In genomic region chr3:96268051-96268775, GRCm38 (mm10) we compare ENCODE assay signal across 7 mouse cellular contexts. TPM values are rescaled to one million over a fixed set of nuclear protein-coding genes. Genes with fewer than 3 reads are reported as not detected.
DNase-seq lines count a peak whose midpoint lies in the region; ATAC-seq lines count a peak whose summit lies in the region.

TSS of gene Hist2h3b (plus strand) at chr3:96268654.

- intact Hi-C loops in left cerebral cortex, postnatal 36 days (cut with DNase I), result loop anchor here (10.0 kb wide), 1 partner anchor 203 kb away; no protein-coding TSS in a partner anchor

- H3K36me3 ChIP-seq in intestine, embryonic 16.5 days (ENCODE audit: control insufficient read depth, insufficient read depth, low read length), result no peaks in the 10 kb centered on the region
- H3K36me3 ChIP-seq in midbrain, embryonic 10.5 days, result no peaks in the 10 kb centered on the region

- H3K4me1 ChIP-seq in intestine, embryonic 16.5 days (ENCODE audit: control insufficient read depth, insufficient read depth, low read length), result peaks cover 16% of the 10 kb centered on the region
- H3K4me1 ChIP-seq in midbrain, embryonic 10.5 days, result peaks cover 30% of the 10 kb centered on the region

- peak within 1 kb of the TSS; percentile 91 for H3K4me2 ChIP-seq in intestine, embryonic 16.5 days (ENCODE audit: low read depth, low read length)

- ATAC-seq in intestine, embryonic 16.5 days, result peak; percentile 79

- no peaks in the 10 kb centered on the region for H3K27me3 ChIP-seq in intestine, embryonic 16.5 days (replicated peaks; ENCODE audit: control insufficient read depth, insufficient read depth, low read length)
- no peaks in the 10 kb centered on the region for H3K27me3 ChIP-seq in midbrain, embryonic 10.5 days (ENCODE audit: low read depth, poor library complexity, severe bottlenecking)

- peak within 1 kb of the TSS; percentile 58 for H3K4me3 ChIP-seq in intestine, embryonic 16.5 days (ENCODE audit: low read length)
- peak within 1 kb of the TSS; percentile 68 for H3K4me3 ChIP-seq in midbrain, embryonic 10.5 days

- peak within 1 kb of the TSS; percentile 92 for H3K27ac ChIP-seq in intestine, embryonic 16.5 days (ENCODE audit: low read length)
- H3K27ac ChIP-seq in midbrain, embryonic 10.5 days (replicated peaks), result peak within 1 kb of the TSS; percentile 96

- peak within 1 kb of the TSS; percentile 68 for H3K9ac ChIP-seq in intestine, embryonic 16.5 days (ENCODE audit: low read depth, low read length)

- H3K9me3 ChIP-seq in intestine, embryonic 16.5 days (ENCODE audit: control insufficient read depth, low read length), result no peaks in the 10 kb centered on the region
- no peaks in the 10 kb centered on the region for H3K9me3 ChIP-seq in midbrain, embryonic 10.5 days (replicated peaks)

- peak; percentile 74 for DNase-seq in adrenal gland, adult 8-10 months
- peak; percentile 78 for DNase-seq in embryo, embryonic 11.5 days (ENCODE audit: low read depth, low spot score)
- DNase-seq in gastrocnemius, postnatal 4 days (ENCODE audit: low spot score in 2 of 2), result peak; percentile 58 to 78
- DNase-seq in left cerebral cortex, postnatal 36 days (ENCODE audit: low spot score in 2 of 2), result peak; percentile 85 to 88
- DNase-seq in midbrain, embryonic 10.5 days (ENCODE audit: low spot score), result peak; percentile 81
- DNase-seq in skeletal muscle tissue, adult 2 months (ENCODE audit: low read depth, low spot score), result peak; percentile 93

- 19% methylated on average over 28 of the region's 30 CpGs for WGBS in intestine, embryonic 16.5 days
- WGBS in midbrain, embryonic 10.5 days, result 26% methylated on average over 30 of the region's 30 CpGs

RNA-seq across cellular contexts. Expression of gene Hist2h3b, which starts in this region (rescaled TPM):
- 100 to 1,000 TPM in 1 of 4 experiments, 10 to 100 TPM in 3; 50.3 to 108 (median 73.7) TPM for total RNA-seq in adrenal gland, adult 8-10 months (2022)
- 100 to 1,000 TPM; 677 to 879 TPM for total RNA-seq in gastrocnemius, postnatal 4 days (2021)
- 21.2 and 30.8 TPM in 2 replicates for polyA plus RNA-seq in intestine, embryonic 16.5 days (2015; fragmentation: Nextera tagmentation; extraction: Ambion mirVana)
- 10 to 100 TPM; 60.7 to 62.3 TPM for total RNA-seq in left cerebral cortex, postnatal 36 days (2021)
- 49.5 and 57.2 TPM in 2 replicates for polyA plus RNA-seq in midbrain, embryonic 10.5 days (2016; fragmentation: Nextera tagmentation; extraction: Ambion mirVana)

Comparison
In these comparisons a context has a peak if more than half of its experiments do, and no peak if none do; other contexts are left out.
1. Peak in every context shown above with its lines: DNase-seq, ATAC-seq, H3K4me3 ChIP-seq and H3K27ac ChIP-seq.
2. RNA of gene Hist2h3b (total RNA-seq): 677 to 879 TPM in gastrocnemius, postnatal 4 days; 50.3 to 108 TPM in adrenal gland, adult 8-10 months and 60.7 to 62.3 TPM in left cerebral cortex, postnatal 36 days; every median in the first group is over 4 times any median in the second.